Mouse (Mus musculus) thymus, postnatal 4 days (tissue): ENCODE data around the gene Zfp383.
A peak's percentile ranks its signal among the peaks of the same experiment; 100 is the strongest.
"Not testable (repeated sequence)": the region's sequence is repeated elsewhere in the genome, so short reads cannot be mapped to it uniquely, and the experiment has no call there.

ENCODE experiments used
- DNase-seq: peaks from one replicate; pipeline ENCODE4 v3.0.0; 2021

The Zfp383 gene

DNA sequence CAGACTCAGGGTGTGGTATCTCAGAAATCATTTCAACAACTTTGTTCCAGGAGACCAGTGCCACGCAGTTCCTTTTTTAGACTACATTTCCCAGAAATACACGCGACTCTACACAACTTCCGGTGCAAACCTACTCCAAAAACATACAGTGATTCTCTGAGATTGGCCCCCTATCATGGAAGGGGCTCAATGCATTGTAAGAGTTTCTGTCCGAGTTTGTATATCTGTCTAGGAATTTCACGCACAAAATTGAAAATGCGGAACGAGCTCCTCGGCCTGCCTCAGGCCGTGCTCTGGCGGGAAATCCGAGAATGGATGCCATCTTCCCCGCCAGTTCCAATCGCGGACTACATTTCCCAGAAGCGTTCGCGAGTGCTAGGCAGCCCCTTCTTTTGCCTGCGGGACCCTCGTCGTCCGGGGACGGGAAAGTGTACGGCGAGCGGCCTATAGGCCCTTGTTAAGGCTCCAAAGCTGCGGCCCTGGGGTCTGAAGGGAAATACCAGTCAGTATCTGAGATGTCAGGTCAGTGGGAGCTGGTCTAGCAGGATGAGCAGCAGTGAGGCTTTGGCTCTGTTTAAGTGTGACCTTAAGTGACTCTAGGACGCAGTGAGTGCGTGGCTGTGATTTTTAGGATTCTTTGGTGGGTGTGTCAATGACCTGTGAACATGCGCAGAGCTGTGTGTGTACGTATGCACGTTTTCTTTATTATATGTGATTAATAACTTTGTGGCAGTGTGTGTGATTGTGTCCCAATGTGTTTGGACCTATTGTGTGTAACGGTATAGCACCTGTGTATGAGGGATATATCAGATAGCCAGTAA is at the start of gene Zfp383:
Gene Zfp383, plus strand, starts transcription at position 94 of the 821 bp plus-strand sequence.
- peak; percentile 83 for DNase-seq

DNA sequence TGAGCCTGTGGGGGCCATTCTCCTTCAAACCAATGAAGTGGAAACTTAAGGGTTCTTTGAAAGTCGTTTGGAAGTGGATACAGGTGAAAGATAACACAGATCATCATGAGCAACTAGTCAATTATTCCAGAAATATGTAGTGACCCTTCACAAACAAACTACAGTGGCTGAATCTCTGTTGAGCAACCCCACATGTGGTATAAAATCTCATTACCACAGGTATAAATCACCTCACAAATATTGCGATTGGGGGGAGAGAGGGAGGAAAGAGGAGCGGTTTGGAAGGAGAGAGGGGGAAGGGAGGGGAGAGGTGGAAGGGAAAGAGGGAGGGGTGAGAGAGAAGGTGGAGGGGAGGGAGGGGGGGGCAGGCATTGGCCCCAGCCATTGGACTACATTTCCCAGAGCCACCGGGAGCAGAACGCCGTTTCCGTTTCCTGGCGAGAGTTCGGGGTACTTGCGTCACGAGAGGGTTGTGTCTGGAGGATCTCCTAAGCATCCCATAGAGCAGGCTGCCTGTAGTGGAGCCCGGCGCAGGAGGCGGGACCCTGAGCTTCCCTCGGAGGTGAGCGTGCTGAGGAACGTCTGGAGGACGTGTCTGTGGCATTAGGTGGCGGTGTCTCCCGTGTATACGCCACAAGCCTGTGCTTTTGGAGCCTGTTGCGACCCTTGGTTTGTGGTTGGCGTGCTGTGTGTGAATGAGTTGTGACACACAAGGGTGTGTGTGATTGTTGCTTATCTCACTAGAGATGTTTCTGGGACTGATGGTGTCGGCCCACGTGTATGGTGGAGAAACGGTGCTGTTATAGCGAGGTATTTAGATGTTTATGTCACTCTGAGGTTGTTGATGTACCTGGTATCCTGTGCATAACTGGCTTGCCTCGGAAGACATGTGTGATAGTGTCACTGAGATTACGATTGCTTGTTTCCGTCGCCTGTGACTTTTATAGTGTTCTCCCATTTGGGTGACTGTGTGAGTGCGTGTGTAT is 48.2 kb upstream of the Zfp383 start, which contains the start of gene Zfp420:
Gene Zfp420, plus strand, starts transcription at position 448 of the 986 bp plus-strand sequence.
- peak; percentile 83 for DNase-seq

DNA sequence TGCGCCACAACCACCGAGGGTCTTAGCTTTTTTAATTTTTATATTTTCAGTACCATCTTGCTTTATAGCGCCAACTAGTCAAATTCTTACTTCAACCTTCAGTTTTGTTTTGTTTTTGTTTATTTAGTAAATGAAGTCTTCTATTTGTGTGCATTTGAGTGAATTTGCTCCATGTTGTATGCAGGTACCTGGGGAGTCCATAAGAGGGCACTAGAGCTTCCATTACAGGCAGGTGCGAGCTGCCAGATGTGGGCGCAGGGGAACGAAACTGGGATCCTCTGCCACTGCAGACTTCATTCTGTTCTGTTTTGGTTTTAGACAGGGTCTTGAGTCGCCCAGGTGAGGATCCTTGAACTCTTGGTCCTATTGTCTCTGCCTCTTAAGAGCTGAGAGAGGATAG is 46.4 kb upstream of the Zfp383 start:
- no peak for DNase-seq

DNA sequence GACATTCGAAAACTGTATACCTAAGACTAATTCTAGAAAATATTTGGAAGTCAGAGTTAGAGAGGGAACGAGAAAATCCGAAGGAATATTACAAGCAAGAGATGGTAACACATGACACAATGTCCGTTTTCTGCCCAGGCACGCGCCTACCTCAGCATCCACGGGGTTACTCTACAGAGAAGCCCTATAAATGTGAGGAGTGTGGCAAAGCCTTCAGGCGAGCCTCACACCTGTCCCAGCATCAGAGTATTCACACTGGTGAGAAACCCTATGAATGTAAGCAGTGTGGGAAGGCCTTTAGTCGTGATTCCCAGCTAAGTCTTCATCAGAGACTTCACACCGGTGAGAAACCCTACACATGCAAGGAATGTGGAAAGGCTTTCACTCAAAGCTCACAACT is 33.8 kb upstream of the Zfp383 start:
- DNase-seq = no peak

DNA sequence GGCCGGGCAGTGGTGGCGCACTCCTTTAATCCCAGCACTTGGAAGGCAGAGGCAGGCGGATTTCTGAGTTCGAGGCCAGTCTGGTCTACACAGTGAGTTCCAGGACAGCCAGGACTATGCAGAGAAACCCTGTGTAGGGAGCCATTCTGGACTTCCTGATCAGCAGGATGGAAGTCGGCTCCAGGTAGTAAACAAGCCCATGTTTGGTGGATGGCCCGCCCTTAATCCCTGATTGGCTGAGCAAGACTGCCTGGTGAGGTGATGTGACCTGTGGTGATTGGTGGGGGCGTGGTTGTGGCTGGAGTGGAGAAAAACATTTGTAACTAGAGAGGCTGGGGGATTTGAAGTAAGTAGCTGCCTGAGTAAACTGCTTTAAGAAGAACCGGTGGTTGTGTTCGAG is 30.5 kb upstream of the Zfp383 start:
- not testable (repeated sequence) for DNase-seq

DNA sequence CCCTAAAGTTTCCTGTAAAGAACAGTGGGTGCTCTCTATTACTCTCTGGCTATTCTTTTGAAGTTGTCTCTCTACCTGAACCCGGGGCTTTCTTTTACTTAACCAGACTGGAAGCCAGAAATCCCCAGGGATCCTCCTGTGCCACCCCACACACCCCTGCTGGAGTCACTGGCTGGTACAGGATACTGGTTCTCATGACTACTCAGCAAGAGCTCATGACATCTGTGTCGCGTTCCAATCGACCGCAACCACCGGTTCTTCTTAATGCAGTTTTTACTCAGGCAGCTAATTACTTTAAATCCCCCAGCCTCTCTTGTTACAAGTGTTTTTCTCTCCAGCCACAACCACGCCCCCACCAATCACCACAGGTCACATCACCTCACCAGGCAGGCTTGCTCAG is 28.0 kb upstream of the Zfp383 start:
- DNase-seq = no peak

DNA sequence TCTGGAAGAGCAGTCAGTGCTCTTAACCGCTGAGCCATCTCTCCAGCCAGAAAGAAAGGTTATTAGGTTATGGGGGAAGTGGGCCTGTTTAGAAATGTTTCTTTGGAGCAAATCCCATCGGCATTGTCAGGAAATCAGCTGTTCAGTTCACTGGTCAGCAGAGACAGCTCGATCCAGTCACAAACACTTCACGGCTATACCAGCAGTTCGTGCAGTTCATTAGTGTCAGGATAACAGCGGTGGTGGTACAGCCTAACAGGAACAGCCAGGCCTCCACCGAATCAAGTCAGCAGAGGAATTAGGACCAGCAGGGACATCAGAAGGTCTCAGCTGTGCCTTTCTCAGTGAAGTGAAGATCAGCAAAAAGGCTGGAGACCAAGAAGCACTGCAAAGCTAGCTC is 27.1 kb upstream of the Zfp383 start:
- DNase-seq = no peak

DNA sequence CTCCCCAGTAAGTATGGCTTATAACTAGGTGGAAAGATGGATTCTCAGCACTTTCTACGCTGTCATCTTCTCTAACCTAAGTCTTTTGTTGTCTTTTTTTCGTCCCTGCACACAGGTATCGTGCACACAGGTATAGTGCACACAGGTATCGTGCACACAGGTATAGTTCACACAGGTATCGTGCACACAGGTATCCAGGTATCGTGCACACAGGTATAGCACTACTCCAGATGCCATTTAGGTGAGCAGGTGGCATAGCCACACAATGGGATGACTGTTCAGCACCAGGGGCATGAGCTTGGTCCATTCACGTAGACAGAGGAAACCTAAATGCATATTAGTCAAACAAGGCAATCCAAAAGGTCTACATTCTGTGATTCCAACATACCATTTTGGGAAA is 17.5 kb upstream of the Zfp383 start:
- no peak for DNase-seq

DNA sequence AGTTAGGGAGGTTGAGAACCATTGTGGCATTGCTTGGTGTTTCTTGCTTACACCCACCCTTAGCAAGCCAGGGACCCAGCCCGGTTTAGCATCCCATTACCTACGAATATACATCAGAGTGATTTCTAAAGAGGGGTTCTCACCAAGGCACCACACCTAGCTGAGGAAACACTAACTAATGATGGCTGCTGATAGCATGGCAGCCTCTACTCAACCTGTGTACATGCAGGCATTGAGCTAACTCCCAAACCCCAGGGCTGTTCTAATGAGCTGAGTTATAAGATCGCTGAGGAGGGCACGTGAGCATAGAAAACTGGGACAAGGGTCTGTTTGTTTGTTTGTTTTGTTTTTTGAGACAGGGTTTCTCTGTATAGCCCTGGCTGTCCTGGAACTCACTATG is 15.3 kb upstream of the Zfp383 start:
- no peak for DNase-seq

DNA sequence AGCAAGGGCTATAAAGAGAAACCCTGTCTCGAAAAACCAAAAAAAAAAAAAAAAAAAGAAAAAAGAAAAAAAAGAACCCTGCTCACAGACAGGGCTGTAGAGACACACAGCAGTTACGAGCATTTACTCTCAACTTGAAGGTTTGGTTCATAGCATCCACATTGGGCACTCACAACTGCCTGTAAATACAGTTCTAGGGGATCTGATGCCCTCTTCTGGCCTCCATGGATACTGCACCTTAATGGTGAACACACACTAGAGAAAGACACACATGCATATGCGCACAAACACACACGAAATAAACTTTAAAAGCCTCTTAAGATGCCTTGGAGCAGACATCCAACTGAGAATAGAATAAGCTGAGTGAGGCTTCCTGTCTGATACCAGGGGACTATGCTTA is 9.7 kb upstream of the Zfp383 start:
- DNase-seq = no peak

DNA sequence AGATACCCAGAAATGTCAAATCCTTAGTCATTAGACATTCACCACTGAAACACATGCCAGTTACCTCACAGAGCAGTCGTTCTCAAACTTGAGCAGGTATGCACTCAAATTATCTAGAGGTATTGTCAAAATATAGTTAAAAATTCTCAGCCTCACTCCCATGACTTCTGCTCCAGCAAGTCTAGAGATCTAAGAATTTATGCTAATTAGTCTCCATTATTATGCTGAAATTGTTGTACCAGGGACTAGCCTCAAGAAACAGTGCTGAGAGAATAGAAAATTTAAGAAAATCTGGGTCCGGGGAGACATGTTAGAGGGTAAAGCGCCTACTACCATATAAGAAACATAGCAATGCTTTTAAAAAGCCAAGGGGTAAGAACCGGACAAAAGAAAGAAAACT is 3.9 kb upstream of the Zfp383 start:
- DNase-seq = no peak

DNA sequence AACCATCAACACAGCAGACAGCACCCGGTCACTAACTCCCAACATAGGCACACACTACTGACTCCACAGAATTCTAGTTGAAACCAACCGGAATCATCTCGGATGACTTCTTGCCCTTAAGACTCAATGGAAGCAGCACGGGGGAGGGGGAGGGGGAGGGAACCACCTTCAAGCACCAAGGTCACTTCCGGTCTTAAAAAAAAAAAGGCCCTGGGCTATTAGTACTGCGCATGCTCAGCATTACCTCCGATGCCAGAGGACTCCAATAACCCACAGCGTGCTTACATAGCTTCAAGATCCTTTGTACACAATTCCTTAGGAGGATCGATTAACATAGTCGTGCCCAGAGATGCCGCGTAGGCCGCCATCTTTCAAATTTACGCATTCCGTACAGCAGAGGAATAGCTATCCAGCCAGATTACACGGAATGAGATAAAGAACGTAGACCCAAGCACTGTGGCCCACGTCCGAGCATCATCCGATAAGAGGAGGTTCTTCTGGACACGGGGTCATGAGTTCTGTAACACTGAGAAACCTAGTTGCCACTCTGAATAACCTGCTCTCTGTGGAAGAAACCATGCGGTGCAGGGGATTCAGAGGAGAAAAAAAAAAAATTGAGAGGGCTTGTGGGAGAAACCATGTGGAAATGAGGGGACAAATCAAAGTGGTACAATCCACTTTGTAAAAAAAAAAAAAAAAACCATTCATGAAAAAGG is 1.9 kb upstream of the Zfp383 start, which contains the start of gene Zfp27:
Gene Zfp27, minus strand, starts transcription at position 607 of the 716 bp plus-strand sequence.
- peak; percentile 54 for DNase-seq

DNA sequence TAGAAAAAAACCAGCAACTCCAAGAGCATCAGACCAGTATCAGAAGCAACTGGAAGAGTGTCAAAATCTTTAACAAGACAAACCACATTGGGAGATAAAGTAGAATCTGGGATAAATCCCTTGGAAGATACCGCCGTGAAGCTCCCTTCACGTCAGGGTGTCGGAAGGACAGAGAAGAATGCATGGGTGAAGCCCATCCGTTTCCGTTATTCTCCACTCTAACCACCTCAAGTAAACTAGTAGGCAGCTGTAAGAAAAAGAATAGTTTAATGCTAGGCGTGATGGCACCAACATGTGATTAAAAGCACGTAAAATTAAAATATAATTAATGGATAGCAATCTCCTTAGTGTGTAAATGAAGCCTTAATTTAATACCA is 1.4 kb upstream of the Zfp383 start:
- no peak for DNase-seq

DNA sequence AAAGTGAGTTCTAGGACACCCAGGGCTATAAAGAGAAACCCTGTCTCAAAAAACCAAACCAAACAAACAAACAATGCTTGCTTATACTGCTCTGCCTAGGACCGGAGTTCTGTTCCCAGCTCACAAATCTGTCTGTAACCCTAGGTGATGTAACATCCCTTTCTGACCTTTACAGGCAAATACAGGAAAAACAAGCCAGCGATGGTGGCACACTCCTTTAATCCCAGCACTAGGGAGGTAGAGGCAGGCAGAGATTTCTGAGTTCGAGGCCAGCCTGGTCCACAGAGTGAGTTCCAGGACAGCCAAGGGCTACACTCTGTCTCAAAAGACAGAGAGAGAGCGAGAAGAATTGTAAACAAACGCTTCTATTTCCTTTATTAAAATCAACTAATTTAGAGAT is 817 bp upstream of the Zfp383 start:
- DNase-seq = no peak

DNA sequence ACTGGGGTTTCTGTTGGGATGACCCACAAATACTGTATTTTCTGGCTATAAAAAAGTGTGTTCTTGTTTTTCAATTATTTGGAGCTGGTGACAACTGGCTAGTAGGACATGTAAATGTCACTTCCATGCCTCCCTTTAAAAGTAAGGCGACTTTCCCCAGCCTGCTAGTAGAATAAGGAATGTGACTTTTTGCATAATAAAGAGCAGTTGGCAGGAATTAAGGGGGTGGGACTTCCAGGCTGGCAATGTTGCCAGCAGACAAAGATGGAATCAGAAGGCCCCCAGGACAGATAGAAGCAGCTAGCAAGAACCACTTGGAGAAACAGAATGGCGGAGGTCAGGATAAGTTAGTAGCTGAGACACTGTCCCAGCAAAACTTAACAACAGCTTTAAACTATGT is 2.2 kb downstream of the Zfp383 start:
- DNase-seq = no peak

DNA sequence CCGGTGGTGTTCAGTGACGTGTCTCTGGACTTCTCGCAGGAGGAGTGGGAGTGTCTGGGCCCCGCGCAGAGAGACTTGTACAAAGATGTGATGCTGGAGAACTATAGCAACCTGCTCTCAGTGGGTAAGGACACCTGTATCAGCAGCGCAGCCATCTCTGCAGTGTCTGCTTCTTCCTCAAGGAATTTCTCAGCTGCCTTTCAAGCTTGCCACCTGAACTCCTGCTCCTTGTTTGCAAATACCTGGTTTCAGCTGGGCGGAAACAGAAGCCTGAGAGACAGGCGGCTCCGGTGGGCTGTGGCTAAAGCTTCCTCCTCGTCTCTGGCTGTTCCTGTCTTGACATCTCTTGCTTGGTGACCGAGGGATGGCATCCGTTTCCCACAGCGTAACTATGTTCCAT is 4.1 kb downstream of the Zfp383 start:
- no peak for DNase-seq

DNA sequence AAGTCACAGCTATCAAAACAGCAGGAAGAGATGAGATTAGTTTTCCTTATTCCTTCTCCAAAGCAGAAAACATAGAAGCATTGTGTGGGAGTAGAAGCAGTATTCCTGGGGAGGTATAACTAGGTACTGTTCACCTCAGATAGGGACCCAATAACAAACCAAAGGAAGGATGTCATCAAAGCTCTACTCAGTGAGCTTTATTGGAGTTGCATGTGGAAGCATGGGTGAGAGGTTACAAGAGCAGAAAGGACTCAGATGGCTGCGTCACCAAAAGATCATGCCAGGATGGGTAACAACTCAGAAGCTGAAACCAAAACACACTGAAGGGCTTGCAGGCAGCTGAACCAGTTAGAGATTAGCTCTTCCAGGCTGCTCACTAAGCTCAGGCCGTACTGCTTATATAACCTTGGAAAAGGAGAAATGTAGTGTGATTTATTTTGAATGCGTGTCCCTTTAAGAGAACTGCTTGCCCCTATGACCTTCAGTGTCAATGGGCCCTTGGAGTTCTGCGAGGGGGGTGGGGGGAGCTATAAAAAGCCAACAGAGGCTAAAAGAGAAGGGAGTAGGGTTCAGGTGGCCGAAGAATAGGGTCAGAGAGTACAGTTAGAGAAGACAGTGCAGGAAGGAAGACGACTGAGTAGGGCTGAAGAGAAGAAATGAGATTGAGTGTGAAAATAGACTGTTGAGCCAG is 9.5 kb downstream of the Zfp383 start:
- no peak for DNase-seq

DNA sequence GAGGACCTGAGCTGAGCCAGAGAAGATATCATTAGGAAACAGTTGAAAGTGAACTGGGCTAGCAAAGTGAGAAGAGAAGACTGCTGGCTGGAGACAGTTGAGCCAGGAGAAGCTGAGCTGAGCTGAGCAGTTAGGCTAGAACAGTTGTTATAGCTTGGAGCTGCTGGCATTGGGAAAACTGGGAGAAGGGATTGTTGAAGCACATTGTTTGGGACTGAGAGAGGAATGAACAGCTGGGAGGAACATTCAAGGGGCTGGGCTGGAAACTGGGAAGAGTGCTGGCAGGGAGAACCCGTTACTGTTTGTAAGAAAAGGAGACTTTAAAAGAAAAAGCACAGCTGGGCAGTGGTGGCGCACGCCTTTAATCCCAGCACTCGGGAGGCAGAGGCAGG is 10.0 kb downstream of the Zfp383 start:
- DNase-seq = no peak

DNA sequence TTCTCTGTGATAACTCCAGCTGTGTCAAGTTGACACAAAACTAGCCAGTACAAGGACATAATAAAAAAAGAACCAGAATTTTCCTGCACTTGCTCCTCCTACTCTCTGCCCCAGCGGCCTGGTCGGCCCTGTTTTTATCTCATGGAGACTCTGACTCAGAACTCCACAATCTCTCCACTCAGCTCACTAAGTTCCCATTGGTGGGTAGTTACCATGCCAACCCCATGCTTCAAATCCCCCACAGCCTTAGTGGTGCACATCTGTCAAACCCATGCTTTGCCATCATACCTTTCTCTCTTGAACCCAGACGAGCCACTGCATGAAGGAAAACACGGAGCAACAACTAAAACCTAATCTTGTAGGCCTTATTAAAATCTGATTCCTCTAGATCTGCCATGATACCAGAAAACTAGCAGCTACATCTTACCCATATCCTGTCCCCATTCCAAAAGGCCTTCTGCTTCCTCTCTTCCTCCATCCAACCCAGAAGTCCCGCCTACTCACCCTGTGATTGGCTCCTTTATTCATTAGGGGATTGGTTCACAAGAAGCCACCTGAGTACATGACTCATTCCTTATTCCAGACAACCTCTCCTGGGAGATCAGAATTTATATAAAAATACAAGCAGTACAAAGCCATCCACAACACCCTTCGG is 13.5 kb downstream of the Zfp383 start:
- no peak for DNase-seq

DNA sequence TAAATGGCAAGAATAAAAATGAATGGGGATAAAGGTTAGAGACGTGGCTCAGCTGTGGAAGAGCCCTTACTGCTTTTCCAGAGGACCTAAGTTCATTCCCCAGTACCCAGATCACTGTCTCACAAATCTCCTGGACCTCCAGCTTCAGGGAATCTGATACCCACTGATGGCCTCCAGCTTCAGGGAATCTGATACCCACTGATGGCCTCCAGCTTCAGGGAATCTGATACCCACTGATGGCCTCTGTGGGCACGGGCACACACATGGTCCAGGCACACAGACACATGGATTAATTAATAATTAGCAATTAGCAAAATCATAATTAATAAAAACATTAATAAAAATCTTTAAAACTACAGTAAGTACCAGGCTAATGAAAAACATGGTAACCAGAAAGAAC is 14.8 kb downstream of the Zfp383 start:
- no peak for DNase-seq

DNA sequence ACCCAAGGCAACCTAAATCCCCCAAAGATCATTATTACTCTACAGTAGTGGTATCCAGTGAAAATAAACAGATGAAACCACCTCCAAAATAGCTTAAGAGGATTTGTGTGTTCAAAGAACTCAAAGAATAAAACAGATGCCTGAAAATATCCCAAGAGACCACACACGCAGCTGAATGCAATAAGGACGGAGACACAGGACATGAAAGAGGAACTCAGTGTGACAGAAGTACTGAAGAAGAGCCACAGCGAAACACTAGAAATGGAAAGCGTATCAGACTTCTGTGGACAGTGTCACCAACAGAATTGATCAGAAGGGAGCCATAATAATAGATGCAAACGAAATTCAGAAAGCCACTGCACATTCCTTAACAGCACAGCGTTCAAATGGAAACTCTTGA is 30.8 kb downstream of the Zfp383 start:
- no peak for DNase-seq

DNA sequence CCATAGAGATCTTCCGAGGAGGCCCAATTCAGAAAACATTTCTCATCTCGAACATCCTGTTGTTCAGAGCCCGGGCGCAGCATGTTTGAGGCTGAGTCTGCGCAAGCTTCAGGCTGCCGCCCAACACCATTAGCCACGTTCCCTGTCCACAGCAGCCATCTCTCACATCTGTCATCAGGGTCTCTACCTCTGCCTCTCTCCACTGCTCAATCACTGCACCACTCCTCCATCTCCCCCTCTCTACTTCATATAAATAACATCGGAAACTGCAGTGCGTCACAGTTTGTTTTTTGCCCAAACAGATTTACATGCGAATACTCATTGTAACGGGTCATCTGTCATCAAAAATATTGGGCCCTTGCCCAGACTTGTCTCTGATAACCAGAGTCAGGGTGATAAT is 33.0 kb downstream of the Zfp383 start:
- DNase-seq = no peak
